Mouse (Mus musculus) liver, adult 2 months (tissue): ENCODE data around the gene Plgrkt.

Source experiments
- CTCF ChIP-seq: fragments of 200-500 bp; IDR thresholded peaks from 2 replicates; pipeline ENCODE4 v1.5.1; 2011; ENCODE audit warnings: low read depth, low read length, control low read depth
- POLR2A ChIP-seq: fragments of 200-500 bp; IDR thresholded peaks from 2 replicates; pipeline ENCODE4 v1.6.1; 2011; ENCODE audit warnings: low read length, control low read depth; ENCODE audit not compliant: insufficient read depth; ENCODE audit errors: extremely low read depth

GRCm38 (mm10) chr19:29370112-29370511 lies 2.9 kb upstream of the Plgrkt start:
- TF ChIP-seq CTCF (0 out of 2 replicates have a peak, but pooled peaks have one; percentile 6), POLR2A (no peak)
